Mouse (Mus musculus): ENCODE data around the gene Mpp3. TPM values are rescaled to one million over a fixed set of nuclear protein-coding genes. Genes with fewer than 3 reads are reported as not detected.

The Mpp3 gene
- 19.1 and 19.2 TPM in 2 replicates for polyA plus RNA-seq (2012; rRNA removed)

GRCm38 (mm10) chr11:102028087-102028816 is at the start of gene Mpp3:
Gene Mpp3 (minus strand): TSS chr11:102028461.

GRCm38 (mm10) chr11:102041350-102041949 is 13.2 kb upstream of the Mpp3 start, which contains the start of gene Cd300lg:
Gene Cd300lg (plus strand): TSS chr11:102041509.

GRCm38 (mm10) chr11:101986913-101987312 is 41.3 kb downstream of the Mpp3 start, which contains the start of gene Dusp3:
Gene Dusp3 (minus strand): TSS chr11:101987013.

GRCm38 (mm10) chr11:101984054-101985025 is 43.9 kb downstream of the Mpp3 start, which contains the start of gene Cfap97d1:
Gene Cfap97d1 (plus strand): TSS chr11:101984279.

GRCm38 (mm10) chr11:101966965-101967614 is 61.2 kb downstream of the Mpp3 start, which contains the start of gene Sost:
Gene Sost (minus strand): TSS chr11:101967015.

Other genes with a start within 250 kb of the Mpp3 start
- 2.4 and 2.6 TPM in 2 replicates for gene Etv4, start 243.1 kb downstream of the Mpp3 start, polyA plus RNA-seq (2012; rRNA removed)
- 1.2 and 1.7 TPM in 2 replicates for gene Meox1, start 134.1 kb downstream of the Mpp3 start, polyA plus RNA-seq (2012; rRNA removed)
- gene Sost, start 61.4 kb downstream of the Mpp3 start, polyA plus RNA-seq (2012; rRNA removed): 0.20 and 0.30 TPM in 2 replicates
- gene Cfap97d1, start 44.2 kb downstream of the Mpp3 start, polyA plus RNA-seq (2012; rRNA removed): not detected in 2 replicates
- gene Dusp3, start 41.4 kb downstream of the Mpp3 start, polyA plus RNA-seq (2012; rRNA removed): 117 and 138 TPM in 2 replicates
- 13.3 and 16.6 TPM in 2 replicates for gene Cd300lg, start 13.0 kb upstream of the Mpp3 start, polyA plus RNA-seq (2012; rRNA removed)
- gene Mpp2, start 60.1 kb upstream of the Mpp3 start, polyA plus RNA-seq (2012; rRNA removed): 10.5 and 10.9 TPM in 2 replicates
- not detected in 2 replicates for gene Ppy, start 72.9 kb upstream of the Mpp3 start, polyA plus RNA-seq (2012; rRNA removed)
- not detected in 2 replicates for gene Pyy, start 79.4 kb upstream of the Mpp3 start, polyA plus RNA-seq (2012; rRNA removed)
- gene Nags, start 117.1 kb upstream of the Mpp3 start, polyA plus RNA-seq (2012; rRNA removed): 3.6 and 3.7 TPM in 2 replicates
- gene Tmem101, start 127.9 kb upstream of the Mpp3 start, polyA plus RNA-seq (2012; rRNA removed): 37.3 and 46.7 TPM in 2 replicates
- gene Lsm12, start 156.8 kb upstream of the Mpp3 start, polyA plus RNA-seq (2012; rRNA removed): 25.7 and 33.2 TPM in 2 replicates
- 169 and 171 TPM in 2 replicates for gene G6pc3, start 161.2 kb upstream of the Mpp3 start, polyA plus RNA-seq (2012; rRNA removed)
- gene Hdac5, start 201.7 kb upstream of the Mpp3 start, polyA plus RNA-seq (2012; rRNA removed): 117 and 151 TPM in 2 replicates
- gene BC030867, start 220.4 kb upstream of the Mpp3 start, polyA plus RNA-seq (2012; rRNA removed): 6.4 and 10.6 TPM in 2 replicates
- 0.37 and 0.42 TPM in 2 replicates for gene Asb16, start 240.3 kb upstream of the Mpp3 start, polyA plus RNA-seq (2012; rRNA removed)